Mouse (Mus musculus): Measurements from ENCODE around the gene Fbf1.

DNA sequence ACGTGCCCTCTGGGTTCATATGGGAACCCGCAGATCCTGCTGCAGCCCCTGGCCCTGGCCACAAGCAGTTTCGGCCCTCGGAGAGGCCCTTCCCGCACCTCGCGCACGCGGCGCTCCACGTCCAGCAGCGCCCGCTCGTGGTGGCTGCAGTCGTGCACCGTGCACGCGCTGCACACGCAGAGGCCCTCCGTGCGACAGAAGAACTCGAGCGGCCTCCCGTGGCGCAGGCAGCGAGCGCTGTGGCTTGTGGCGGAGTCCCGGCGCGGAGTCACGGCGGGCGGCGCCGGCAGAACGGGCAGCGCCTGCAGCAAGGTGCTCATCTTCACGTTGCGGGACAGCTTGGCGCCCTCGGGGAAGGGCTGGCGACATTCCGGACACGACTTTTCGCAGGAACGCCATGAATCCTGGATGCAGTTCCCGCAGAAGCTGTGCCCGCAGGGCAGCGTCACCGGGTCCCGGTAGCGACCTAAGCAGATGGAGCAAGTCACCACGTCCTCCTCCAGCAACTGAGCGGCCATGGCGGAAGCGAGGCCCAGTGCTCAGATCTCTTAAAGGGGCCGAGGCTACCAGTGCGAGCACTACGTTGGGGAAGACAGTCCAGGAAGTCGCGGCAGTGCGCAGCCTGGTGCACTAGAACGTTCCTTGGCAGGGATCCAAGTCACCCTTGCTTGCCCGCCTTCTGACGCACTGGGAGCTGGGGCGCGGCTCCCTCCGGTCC is 37.3 kb downstream of the Fbf1 start, which contains the start of gene Trim65:
- TF ChIP-seq CTCF (IDR thresholded peaks at IDR 0.05; ENCODE audit: control insufficient read depth, insufficient read depth, insufficient read length) (peak; percentile 100), MAX (IDR thresholded peaks at IDR 0.05) (peak; percentile 99)
